Mouse (Mus musculus) adrenal gland, postnatal 25 days (tissue): Measurements from ENCODE around the gene Col4a2. TPM values are rescaled to one million over a fixed set of nuclear protein-coding genes. Genes with fewer than 3 reads are reported as not detected.
"Not testable (repeated sequence)": the region's sequence is repeated elsewhere in the genome, so short reads cannot be mapped to it uniquely, and the experiment has no call there.

Experiments
- DNase-seq: peaks from one replicate; pipeline ENCODE4 v3.0.0; 2021; ENCODE audit warnings: mixed read lengths
- total RNA-seq: library from RNA; stranded (reverse); gene quantifications from 2 replicates; pipeline ENCODE4 v1.2.3, GENCODE M21; 2021

Col4a2 gene
- total RNA-seq, 1 experiment from 2014 or later: 214 TPM

DNA sequence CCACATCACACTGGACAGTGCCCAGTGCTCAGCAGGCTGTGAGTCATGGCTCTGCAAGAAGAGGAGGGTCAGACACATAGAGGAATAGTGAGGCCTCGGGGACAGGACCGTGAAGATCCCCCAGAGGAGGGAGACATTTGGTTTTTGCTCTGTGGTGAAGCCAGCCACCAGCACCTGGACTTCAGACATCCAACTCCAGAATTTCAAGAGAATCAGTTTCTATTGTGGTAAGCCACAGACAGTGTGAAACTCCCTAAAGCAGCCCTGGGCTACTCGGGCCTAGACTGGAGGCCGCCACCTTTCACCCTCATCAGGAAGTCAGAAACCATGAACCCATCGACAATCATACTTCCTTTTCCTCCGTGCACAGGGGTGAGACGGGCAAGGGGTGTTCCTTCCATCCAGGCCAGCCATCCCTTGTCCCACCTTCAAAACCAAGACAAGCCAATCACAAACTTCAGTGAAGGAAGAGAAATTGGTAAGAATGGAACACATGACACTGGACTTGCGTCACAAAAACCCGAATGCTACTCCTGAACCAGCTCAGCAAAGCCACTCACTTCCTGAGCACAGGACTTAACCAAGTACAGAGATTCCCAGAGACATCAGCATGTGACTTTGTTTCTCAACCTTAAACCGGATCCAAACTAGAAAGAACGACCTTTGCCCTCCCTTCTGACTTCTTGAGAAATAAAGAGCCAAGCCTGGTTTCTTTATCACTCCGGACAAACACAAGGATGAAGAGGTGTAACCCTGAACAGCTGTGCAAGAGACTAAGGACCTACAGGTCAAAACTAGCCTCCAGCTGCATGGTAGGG is 151.5 kb downstream of the Col4a2 start:
- DNase-seq: peak; percentile 44

DNA sequence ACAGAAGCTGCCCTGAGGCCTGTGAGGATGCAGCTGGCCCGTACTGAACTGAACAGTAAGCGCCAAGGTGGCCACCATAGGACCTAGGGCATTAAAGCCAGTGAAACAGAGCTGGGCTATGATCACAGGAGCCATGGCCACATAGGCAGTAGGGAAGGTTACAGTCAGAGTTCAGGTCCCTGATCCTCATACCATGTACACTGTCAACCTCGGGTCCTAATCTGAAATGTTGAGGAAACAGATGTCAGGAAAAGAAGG is 152.0 kb downstream of the Col4a2 start:
- DNase-seq: no peak

DNA sequence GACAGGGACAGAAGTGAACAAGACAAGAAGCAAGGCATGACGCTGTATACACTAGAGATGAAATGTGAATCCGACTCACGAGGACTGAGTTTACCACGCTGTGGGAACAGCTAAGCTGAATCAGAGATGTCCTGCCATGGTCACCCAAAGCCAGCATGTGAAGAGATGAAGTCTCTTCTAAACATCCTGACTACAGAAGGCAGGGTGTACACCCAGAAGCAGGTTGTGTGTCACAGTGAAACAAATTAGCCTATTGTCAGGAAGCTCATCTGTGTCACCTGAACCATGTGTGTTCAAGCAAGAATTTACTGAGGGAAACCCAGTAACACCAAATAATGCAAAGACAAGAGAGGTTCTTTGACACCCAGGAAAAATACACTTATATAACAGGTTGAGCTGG is 153.0 kb downstream of the Col4a2 start:
- no peak for DNase-seq

DNA sequence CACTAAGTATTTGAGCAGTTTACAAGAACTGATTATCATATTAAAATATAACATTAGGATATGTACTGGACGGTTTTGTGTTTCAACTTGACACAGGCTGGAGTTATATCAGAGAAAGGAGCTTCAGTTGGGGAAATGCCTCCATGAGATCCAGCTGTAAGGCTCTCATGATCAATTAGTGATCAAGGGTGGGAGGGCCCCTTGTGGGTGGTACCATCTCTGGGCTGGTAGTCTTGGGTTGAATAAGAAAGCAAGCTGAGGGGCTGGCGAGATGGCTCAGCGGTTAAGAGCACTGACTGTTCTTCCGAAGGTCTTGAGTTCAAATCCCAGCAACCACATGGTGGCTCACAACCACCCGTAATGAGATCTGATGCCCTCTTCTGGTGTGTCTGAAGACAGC is 153.9 kb downstream of the Col4a2 start:
- DNase-seq: not testable (repeated sequence)

DNA sequence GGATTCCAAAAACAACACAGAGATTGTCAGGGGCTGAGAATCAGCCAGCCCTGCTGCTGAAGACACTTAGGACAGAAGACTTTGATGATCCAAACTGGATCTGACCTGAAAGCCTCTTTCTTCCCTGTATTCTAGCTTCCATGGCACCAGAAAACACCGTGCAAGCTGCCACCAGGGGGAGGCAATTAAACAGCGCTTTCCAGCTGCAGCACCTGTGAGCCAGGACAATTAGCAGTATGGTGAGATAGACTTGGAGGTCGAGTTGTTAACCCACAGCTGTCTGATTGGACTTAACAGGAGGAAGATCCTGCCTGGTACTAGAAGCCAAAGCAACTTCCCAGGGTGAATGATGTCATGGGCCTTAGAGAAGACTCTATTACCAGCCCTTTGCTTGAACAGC is 156.5 kb downstream of the Col4a2 start:
- DNase-seq: peak; percentile 54

DNA sequence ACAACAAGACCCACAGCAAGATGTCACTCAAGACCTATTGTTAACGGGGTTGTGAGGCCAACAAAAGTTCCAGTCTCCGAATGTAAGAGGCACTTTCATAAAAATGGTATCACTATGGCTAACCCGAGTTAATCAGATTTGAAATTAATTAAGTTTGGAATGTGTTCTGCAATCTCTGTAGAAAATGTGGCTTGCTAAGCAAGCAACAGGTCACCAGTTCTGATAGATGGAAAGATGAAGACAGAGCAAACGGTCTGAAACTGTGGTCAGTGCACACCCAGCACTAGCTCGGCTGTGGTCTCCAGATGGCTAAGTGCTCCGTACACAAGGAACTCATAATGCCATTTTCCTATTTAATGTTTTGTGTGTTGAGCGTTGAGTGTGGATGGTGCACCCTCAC is 158.1 kb downstream of the Col4a2 start:
- no peak for DNase-seq

DNA sequence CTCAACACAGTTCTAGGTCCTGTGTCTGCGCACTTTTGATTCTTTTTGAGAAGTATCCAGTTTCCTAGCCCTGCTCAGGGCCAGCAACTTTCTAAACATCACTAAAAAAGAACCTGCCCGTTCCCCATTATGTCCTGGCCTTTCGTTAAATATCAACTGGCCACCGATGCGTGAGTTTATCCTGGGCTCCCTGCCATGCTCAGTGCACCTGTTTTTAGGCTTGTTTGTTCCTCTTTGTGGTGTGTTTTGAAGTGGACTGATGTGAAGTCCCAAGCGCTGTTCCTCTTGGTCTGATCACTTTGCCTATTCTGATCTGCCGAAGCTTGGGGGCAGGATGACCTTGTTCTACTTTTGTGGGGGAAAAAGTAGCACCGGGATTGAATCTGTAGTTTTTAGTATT is 158.7 kb downstream of the Col4a2 start:
- DNase-seq: no peak

DNA sequence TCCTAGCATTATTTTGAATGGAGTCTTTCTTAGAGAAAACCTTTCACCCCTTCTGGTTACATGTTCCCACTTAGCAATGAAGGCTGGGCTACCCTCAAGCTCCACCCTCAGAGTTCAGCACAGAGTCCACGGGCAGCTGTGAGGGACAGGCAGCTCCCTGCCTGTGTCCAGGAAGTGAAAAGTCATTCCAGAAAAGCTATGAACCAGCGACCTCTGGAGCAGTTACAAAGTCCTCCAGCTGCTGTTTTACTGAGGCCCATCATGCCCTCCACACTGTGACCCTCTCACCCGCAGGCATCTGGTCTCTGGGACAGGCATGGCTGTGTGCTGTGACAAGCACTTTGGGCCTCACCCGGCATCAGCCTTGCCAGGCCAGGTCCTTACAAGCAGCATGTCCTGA is 160.5 kb downstream of the Col4a2 start:
- no peak for DNase-seq

DNA sequence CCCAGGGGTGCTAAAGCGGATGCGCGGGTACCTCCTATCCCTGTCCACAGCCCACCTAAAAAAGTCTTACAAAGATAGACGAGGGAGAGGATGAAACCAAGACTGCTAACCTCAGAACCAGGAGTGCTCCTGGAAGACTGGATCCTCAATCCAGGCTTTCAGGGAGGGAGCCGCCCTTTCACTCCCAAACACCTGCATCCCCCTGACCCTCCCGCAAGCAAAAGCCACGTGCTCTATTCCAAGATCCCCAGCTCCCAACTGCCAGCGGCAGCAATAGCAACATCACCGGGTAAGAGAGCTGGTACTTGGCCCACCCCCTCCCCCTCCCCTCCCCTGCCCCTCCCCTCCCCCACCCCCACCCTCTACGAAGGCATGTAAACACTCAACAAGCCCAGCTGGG is 162.8 kb downstream of the Col4a2 start:
- no peak for DNase-seq

DNA sequence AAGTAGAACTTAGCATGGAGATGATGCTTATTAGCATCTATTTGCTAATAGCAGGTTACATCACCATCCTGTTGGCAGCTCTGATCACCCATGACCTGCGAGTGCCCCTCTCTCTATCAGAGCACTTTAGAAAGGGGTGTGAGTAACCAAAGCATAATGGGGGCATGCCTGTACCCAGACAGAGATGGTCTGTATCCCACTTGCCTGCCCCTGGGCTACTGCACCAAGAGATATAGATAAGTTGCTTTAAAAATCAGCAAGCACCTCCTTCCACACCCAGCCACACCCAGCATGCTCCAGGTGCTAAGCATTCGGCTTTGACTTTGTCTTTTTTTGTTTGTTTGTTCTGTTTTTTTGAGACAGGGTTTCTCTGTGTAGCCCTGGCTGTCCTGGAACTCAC is 163.3 kb downstream of the Col4a2 start:
- no peak for DNase-seq

DNA sequence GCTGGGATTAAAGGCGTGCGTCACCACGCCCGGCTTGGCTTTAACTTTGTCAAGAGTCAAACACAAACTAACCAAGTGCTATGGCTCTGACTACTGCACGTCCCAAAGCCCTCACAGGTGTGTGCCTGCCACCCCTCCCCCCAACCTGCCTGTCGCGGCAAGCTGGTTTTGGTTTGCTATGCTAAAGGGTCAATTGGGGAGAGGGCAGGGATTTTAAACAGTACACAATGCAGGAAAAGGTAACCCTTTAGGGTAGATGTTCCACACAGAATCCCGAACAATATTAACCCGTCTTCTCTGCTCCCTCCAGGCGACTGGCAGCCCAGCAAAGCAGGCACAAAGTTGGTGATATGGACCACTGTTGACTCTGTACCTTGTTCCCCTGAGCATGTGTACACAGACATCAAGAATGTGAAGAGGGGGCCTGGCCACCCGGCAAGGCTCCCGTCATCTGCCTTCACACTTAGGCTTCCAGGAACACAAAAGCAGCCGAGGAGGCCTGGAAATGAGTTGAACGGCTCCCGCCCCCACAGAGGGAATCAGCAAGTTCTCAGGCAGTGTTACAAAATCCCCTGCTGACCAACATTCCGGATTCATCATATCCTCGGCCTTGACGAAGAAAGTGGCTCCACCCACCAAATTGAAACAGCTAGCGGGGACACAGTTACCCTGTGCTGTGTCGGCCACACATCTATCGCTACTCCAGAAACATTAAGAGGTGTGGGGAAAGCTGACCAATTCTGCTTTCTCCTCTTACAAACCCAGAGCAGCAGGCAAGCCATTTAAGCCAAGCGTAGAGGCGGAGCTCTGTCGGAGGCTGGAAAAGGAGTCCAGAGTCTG is 164.0 kb downstream of the Col4a2 start:
- DNase-seq: peak; percentile 67

DNA sequence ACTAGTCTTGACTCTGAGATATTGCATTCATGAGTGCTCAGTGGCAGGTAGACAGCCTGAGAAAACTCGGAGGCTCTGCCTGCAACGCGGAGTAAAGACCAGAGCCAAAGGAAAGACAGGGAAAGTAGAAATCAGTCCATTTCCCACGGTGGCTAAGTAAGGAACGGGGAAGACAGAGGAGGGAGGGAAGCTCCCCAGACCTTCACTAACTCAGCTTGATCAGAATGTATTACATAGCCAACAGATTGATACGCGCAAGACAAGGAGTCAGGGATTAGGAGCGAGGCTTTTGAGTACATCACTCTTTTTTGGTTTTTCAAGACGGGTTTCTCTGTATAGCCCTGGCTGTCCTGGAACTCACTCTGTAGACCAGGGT is 164.6 kb downstream of the Col4a2 start:
- DNase-seq: no peak

DNA sequence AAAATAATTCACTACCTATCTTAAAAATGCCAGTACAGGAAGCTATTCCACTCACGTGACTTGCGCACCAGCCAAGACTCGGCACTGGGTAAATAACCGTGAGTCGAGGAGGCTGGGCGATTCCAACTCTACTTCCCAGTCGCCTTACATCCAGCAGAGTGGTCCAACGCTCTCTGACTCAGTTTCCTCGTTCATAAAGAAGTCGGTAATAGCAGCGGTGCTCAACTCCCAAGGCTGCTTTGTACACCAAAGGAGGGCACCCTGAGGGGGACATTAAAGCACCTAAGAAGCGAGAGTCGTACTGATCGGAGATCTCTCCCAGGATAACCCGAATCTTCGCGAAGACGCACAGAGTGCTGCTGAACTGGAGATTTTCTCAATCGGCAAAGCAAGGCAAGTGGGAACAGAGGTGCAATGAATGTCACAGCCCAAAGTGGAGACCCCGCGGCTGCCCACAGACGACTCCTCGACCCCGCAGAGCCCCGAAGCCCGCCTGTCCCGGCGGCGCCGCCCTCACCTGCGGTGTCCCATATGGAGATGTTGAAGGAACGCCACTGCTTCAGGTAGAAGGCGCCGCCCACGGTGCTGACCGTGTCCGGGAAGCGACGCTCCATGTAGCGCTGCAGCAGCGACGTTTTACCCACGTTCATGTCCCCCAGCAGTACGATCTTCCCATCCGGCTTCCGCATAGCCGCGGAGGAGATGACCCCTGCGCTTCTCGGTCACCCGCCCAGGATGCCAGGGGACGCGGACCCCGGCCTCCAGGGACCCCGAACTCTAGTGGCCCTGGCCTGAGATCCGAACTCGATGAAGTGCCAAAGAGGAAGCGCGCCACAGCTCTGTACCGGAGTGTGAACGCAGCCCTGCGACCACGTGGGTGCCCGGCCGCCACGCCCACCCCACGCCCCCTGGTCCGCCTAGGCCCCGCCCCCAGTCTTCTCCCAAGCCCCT is 165.5 kb downstream of the Col4a2 start, which contains the start of gene Rab20:
Gene Rab20 (minus strand): TSS at position 900 of the 951 bp plus-strand sequence.
- DNase-seq: peak; percentile 84

DNA sequence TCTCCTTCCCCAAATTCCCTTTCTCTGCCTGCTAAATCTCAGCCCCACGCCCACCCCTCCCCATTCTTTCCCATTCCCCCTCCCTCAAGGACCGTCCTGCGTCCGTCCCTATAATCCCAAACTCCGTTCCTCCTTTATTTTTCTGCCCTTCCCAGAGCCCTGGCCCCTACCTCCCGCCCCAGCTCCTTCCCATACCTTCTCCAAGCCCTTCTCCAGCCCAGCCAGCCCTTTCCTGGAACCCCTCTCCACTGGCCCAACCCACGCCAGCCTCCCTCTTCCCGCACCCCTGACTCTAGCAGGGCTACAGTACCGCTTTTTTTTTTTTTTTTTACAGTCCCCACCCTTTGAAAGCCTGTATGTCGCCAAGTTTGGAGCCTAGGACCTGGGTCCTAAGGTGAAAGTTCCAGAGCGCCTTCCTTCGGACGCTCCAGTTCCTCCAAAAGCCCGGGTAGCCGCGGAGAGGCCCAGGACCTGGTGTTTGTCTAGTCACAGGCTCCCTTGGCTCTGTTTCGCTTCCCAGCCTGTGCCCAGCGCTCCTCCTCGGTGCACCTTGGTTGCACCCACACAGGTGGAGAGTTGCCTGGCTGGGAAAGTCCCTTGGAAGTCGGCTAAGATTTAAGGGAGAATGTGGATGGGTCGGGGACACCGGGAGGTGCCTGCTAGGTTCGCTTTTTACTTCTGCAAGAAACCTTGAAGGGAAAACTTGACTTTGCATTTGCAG is 166.4 kb downstream of the Col4a2 start:
- no peak for DNase-seq

DNA sequence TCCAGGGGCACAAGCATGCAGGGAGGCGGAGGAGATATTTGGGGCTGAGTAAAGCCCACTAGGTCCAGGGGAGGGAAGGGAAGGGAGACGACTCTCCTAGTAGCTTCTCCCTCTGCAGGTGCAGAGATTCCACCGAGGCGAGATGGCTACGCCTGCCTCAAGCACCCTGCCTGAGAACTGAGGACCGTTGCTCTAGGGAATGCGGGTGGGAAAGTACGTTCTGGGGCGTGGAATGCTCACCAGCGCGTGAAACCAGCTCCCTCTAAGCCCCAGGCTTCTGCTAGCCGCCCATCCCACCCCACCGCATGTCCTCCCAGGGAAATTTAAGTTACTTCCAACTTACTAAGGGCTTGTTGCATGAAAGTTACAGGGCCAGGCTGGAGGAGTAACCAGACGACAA is 167.0 kb downstream of the Col4a2 start:
- DNase-seq: no peak

DNA sequence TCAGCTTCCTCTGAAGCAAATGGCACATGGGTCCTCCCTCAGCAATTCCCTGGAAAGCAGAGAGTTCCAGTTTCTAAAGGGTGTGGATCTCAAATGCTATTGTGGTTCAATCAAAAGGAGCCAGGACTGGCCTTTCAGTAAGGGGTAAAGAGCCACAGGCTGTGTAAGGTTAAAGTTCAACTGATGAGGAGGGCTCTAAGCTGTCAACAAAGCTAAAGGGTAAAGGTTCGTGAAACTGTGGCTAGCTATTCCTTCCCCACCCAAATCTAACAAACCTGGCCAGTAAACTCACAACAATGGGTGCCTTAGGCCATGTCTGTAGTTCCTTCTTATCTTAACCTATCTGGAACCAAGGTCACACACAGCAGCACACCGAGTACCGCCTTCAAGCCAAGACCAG is 169.3 kb downstream of the Col4a2 start:
- DNase-seq: no peak

DNA sequence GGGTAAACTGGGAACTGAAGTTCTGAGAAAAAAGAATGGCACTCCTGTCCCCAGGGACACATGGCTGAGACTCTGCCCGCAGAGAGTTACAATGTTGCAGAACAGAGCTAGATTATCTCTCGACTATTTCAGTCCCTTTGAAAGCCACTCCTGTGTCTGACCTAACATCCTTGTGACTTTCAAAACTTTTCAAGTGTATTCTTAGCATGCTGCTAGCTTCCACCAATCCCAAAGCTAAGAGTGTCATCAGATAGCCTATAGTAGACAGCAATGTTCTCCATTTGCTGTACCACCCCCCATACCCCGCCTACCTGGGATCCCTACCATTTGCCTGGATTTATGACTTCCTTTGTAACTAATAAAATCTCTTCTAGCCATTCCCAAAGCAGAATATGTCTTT is 169.9 kb downstream of the Col4a2 start:
- no peak for DNase-seq

DNA sequence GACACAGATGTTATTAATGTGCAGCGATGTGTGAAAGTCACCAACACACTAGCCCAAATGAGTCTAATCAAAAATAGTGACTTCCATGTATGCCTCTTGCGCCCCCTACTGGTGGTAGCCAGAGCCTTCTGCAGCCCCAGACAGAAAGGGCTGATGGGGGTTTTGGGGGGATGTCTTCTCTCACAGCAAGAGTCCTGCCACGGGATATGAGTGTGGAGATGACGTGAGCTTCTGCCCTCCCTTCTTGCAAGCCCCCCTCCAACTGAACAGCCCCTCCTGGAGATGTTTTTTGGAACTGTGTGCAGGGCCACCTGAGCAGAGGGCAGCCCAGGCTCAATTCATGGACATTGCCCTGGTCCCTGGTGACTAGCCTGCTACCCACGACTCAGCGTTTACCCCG is 173.5 kb downstream of the Col4a2 start:
- DNase-seq: peak; percentile 75

DNA sequence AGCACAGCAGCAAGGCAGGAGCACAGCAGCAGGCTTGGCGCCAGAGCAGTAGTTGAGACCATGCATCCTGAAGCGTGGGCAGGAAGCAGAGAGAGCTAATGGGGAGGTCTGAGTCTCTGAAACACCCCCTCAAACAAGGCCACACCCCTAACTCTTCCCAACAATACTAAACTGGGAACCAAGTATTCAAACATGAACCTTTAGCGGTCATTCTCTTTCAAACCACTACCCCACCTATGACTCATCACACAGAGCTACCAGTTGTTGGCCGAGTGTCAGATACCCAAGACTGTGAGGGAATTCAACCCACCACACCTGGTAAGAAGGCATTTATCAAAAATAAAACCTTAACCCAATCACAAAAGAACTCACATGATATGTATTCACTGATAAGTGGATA is 174.6 kb downstream of the Col4a2 start:
- no peak for DNase-seq

DNA sequence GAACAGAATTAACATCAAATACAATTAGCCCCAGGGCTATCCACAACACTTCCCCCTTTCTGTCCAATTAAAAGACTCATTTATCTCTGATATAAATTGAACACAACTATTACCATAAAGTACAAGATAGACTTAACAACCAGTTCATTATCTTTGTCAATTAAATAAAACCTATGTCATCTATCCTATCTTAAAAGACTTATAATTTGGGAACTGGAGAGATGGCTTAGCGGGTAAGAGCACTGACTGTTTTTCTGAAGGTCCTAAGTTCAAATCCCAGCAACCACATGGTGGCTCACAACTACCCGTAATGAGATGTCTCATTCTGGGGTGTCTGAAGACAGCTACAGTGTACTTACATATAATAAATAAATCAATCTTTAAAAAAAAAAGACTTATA is 179.7 kb downstream of the Col4a2 start:
- not testable (repeated sequence) for DNase-seq

DNA sequence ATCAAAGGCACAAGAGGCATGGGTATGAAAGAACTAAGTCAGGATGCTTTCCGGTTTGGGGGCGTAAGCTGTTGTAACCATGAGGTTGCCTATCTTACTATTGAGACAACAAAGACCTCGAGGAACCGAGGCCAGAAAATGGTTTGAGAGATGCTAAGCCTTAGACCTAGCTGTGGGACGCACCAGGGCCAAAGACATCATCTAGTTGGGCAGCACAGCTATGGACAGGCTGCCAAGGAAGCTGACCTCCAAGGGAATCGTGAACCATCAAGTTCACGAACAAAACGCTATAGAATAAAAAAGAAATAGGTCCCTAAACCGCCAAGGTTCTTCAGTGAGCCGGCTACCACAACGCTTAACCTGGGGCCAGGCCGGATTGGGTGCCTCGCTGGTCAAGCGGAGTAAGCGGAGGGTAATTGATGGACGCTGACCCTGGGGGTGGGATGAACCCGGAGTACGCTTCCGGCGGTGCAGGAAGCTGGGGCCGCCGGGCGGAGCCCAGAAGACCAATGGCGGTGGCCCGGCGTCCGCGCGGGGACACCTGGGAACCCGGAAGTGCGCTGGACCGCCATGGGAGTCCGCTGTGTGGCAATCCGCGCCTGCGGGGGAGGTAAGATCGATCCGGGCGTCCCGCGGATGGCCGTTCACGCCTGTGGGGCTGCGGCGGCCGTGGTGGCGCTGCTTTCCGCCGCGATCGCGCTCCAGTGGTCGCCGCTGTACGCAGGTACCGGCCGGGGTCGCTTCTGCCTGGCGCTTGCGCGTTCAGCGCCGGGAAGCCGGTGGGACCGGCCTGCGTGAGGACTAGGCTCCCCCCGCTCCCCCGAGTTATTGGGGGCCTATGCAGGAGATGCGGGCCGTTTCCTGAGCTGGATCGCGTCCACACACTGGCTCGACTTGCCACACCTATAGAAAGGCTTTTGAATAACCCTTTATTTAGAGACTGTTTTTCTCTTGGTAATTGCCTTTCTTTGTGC is 184.7 kb downstream of the Col4a2 start, which contains the start of gene Naxd:
Gene Naxd (plus strand): TSS at position 490 of the 974 bp plus-strand sequence.
- DNase-seq: peak; percentile 92
